Mouse (Mus musculus) liver, postnatal 0 days (tissue): ENCODE data around the gene Traf3. TPM values are rescaled to one million over a fixed set of nuclear protein-coding genes. Genes with fewer than 3 reads are reported as not detected.

Experiments used
- ATAC-seq: fragments of 200-750 bp; cut with Nextera tagmentation; 2 replicates; pipeline ENCODE4 v1.8.0; 2017; ENCODE audit warnings: mild to moderate bottlenecking, moderate library complexity
- DNase-seq: peaks from one replicate; pipeline ENCODE4 v3.0.0-alpha.2; 2016
- H3K27ac ChIP-seq: fragments of 300-500 bp; sonication (generic); 2 replicates; pipeline ENCODE4 v1.5.1; 2014; ENCODE audit warnings: antibody characterized with exemption, moderate library complexity, mild to moderate bottlenecking, low read depth
- H3K27me3 ChIP-seq: fragments of 300-500 bp; sonication (generic); 2 replicates; pipeline ENCODE4 v1.6.1; 2014; ENCODE audit warnings: low read length, control low read depth, mixed read lengths; ENCODE audit not compliant: insufficient read depth
- H3K36me3 ChIP-seq: fragments of 300-500 bp; sonication (generic); replicated peaks from 2 replicates; pipeline ENCODE4 v1.6.1; 2014; ENCODE audit warnings: mild to moderate bottlenecking, control low read depth, low read length, moderate library complexity, mixed read lengths; ENCODE audit not compliant: insufficient read depth
- H3K4me1 ChIP-seq: fragments of 300-500 bp; sonication (generic); 2 replicates; pipeline ENCODE4 v1.6.1; 2014; ENCODE audit warnings: antibody characterized with exemption, mild to moderate bottlenecking, control low read depth; ENCODE audit not compliant: insufficient read depth
- H3K4me2 ChIP-seq: fragments of 300-500 bp; sonication (generic); 2 replicates; pipeline ENCODE4 v1.6.1; 2014; ENCODE audit warnings: low read depth, mild to moderate bottlenecking, low read length, moderate library complexity, mixed read lengths
- H3K4me3 ChIP-seq: fragments of 300-500 bp; sonication (generic); 2 replicates; pipeline ENCODE4 v1.5.1; 2014; ENCODE audit warnings: low read depth, low read length
- H3K9ac ChIP-seq: fragments of 300-500 bp; sonication (generic); replicated peaks from 2 replicates; pipeline ENCODE4 v1.6.1; 2014; ENCODE audit warnings: mild to moderate bottlenecking, moderate library complexity
- H3K9me3 ChIP-seq: fragments of 300-500 bp; sonication (generic); 2 replicates; pipeline ENCODE4 v1.6.1; 2016; ENCODE audit warnings: mild to moderate bottlenecking, control low read depth, low read length, mixed read lengths
- CTCF ChIP-seq: sonication (generic); IDR thresholded peaks from 2 replicates; pipeline ENCODE4 v1.5.1; 2016; ENCODE audit warnings: antibody characterized with exemption, low read depth
- EP300 ChIP-seq: IDR thresholded peaks from 2 replicates; pipeline ENCODE4 v1.6.1; 2016; ENCODE audit warnings: antibody characterized with exemption, low read depth, mild to moderate bottlenecking
- WGBS: fragments of 180-500 bp; shearing (Covaris S2); extraction: QIAGEN DNeasy Blood & Tissue Kit; methylation state at CpG from one replicate; pipeline ENCODE4 v1.1.7; 2014; ENCODE audit not compliant: insufficient replicate concordance; 5-methylcytosine and 5-hydroxymethylcytosine counted together
- polyA plus RNA-seq: library from polyadenylated mRNA; unstranded; fragments of >200 nt; fragmentation: Nextera tagmentation; extraction: Ambion mirVana; gene quantifications from 2 replicates; pipeline ENCODE4 v1.2.1, GENCODE M21; 2015

Gene Traf3
- polyA plus RNA-seq, 1 experiment from 2014 or later = 1.9 TPM

DNA sequence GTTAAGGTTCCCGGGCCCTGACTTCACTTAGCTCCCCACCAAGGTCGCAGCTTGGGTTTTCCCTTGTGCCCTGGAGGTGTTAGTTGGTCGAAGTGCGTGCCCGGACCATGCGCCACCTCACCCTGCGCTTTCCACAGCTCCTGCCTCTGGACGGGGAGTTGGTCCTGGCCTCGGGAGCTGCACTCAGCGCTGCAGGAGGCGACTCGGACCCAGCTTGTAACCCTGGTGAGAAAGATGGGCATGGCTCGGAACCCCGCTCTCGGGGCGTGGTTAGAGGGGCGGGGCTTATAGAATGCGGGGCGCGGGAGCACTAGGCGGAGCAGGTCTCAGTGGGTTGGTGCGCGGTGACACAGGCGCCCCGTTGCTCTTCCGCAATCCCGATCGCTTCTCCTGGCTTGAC is 107.8 kb downstream of the Traf3 start:
- peak overlapping the region; percentile 33; the same call in 1 of the 2 replicates for H3K4me3 ChIP-seq
- peaks cover 3% of the 10 kb centered on the region for H3K9me3 ChIP-seq
- no peak for ATAC-seq
- peaks cover 21% of the 10 kb centered on the region for H3K4me1 ChIP-seq
- H3K4me2 ChIP-seq = peak overlapping the region; percentile 61; the same call in 1 of the 2 replicates
- TF ChIP-seq EP300 (no peak), CTCF (no peak)
- DNase-seq = no peak
- H3K9ac ChIP-seq = no peak overlapping the region
- WGBS = 7% methylated on average over 28 of the region's 28 CpGs
- no peak overlapping the region for H3K27ac ChIP-seq
- peaks cover 74% of the 10 kb centered on the region for H3K27me3 ChIP-seq
- H3K36me3 ChIP-seq = no peaks in the 10 kb centered on the region

DNA sequence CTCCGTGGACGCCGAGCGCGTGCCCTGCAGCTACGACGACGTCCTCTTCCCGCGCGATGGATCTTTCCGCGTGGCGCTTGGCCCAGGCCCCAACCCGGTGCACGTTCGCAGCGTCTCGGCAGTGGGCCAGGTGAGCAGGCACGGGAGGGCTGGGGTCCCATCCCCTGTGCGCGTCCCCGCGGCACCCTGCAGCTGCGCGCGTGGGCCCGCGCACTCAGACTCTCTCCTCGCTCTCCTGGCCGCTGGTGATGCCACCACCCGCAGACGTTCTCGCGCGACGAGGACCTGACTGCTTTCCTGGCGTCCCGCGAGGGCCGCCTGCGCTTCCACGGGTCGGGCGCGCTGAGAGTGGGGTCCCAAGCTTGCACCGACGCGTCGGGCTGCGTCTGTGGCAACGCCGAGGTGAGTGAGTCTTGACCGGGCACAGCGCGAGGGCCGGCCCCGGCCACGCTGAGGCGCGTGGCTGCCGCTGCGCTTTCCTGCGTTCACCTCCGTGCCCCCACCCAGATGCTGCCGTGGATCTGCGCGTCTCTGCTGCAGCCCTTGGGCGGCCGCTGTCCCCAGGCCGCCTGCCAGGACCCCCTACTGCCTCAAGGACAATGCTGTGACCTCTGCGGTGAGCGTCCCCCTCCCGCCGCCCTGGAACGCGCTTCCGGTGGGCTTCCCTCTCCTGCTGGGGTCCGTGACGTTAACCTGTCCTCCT is 108.4 kb downstream of the Traf3 start:
- 3% methylated on average over 67 of the region's 80 CpGs for WGBS
- no peak for ATAC-seq

DNA sequence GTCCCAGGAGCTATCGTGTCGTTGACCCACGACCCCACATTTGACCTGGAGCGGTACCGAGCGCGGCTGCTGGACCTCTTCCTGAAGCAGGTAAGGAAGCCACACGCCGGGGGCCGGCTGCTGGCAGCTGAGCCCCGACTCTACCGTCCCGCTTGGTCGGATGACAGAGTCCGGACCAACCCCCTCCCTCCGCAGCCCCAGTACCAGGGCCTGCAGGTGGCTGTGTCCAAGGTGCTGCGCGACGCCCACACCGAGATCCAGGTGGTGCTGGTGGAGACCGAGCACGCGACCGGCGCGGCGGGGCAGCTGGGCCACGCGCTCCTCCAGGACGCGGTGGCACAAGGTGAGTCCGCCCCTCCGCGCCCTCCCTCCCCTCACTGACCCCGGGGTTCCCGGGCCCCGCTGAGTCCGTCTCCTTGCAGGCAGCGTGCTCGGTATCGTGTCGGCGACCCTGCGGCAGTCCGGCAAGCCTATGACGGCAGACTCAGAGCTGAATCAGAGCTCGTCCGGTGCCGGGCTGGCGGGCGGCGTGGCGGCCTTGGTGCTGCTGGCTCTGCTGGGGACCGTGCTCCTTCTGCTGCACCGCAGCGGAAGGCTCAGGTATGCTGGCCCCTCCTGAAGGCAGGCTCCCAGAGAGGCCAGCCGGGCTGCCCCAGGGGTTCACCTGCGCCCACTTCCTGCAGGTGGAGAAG is 109.1 kb downstream of the Traf3 start:
- ATAC-seq (peak; percentile 28; the same call in 1 of the 2 replicates), DNase-seq (no peak)
- H3K36me3 ChIP-seq = no peaks in the 10 kb centered on the region
- no peak overlapping the region for H3K9ac ChIP-seq
- H3K4me1 ChIP-seq = peaks cover 21% of the 10 kb centered on the region
- H3K4me2 ChIP-seq = peak overlapping the region; percentile 61
- H3K27me3 ChIP-seq = peaks cover 73% of the 10 kb centered on the region
- no peak overlapping the region for H3K27ac ChIP-seq
- 1% methylated on average over 37 of the region's 58 CpGs for WGBS
- TF ChIP-seq CTCF = no peak
- TF ChIP-seq EP300 = no peak
- H3K9me3 ChIP-seq = peaks cover 5% of the 10 kb centered on the region
- peak overlapping the region; percentile 33 for H3K4me3 ChIP-seq

More for the DNA sequence above, 108.4 kb downstream of the Traf3 start:
- Histone ChIP-seq H3K9ac (no peak overlapping the region), H3K4me3 (peak overlapping the region; percentile 33), H3K36me3 (no peaks in the 10 kb centered on the region), H3K4me1 (peaks cover 21% of the 10 kb centered on the region), H3K27me3 (peaks cover 75% of the 10 kb centered on the region), H3K9me3 (peaks cover 5% of the 10 kb centered on the region), H3K4me2 (peak overlapping the region; percentile 61), H3K27ac (no peak overlapping the region)
- no peak for TF ChIP-seq EP300
- no peak for TF ChIP-seq CTCF
- no peak for DNase-seq

DNA sequence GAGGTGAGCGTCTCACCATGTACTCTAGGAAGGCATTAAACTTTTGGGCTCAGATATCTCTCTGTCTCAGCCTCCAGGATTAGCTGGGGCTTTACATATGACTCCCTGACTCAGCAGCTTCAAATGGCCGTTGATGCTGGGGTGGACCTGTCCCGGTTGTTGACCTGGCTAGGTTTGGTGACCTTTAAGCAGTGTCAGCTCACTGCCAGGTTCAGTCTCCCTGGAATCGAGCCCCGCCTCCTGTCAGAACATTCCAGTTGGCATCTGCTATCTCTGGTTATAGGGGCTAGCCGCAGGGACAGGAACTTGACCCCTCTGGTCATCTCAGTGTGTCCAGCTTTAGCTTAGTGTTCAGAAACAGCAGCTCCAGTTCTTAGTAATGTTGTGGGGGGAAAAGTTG is 110.2 kb downstream of the Traf3 start:
- Histone ChIP-seq H3K27ac (no peak overlapping the region), H3K9me3 (peaks cover 5% of the 10 kb centered on the region), H3K27me3 (peaks cover 62% of the 10 kb centered on the region), H3K4me3 (no peak overlapping the region), H3K36me3 (no peaks in the 10 kb centered on the region), H3K4me1 (peaks cover 17% of the 10 kb centered on the region), H3K9ac (no peak overlapping the region), H3K4me2 (no peak overlapping the region)
- TF ChIP-seq CTCF = no peak
- TF ChIP-seq EP300 = no peak
- ATAC-seq (peak; percentile 46), DNase-seq (no peak)
- WGBS = 49% methylated on average over 6 of the region's 6 CpGs

DNA sequence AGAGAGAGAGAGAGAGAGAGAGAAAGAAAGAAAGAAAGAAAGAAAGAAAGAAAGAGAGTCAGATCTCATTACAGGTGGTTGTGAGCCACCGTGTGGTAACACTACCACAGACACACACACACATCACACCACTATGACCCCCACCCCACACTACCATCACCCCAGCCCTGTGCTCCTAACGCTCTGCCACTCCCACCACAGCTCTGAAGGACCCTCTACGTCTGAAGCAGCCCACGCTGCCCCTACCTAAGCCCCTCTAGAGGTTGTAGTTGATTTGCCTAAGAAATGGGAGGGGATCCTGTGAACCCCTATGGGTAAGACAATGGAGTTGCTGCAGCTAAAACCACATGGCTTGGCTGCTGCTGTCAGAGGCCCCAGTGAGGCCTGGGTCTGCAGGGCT is 117.4 kb downstream of the Traf3 start:
- Histone ChIP-seq H3K4me3 (no peak overlapping the region), H3K4me2 (no peak overlapping the region), H3K9ac (no peak overlapping the region), H3K4me1 (peaks cover 2% of the 10 kb centered on the region; the same call in 1 of the 2 replicates), H3K9me3 (peaks cover 5% of the 10 kb centered on the region), H3K27ac (no peak overlapping the region), H3K27me3 (0 out of 2 replicates have a peak, but pooled peaks cover 4% of the 10 kb centered on the region), H3K36me3 (no peaks in the 10 kb centered on the region)
- DNase-seq (no peak), ATAC-seq (no peak)
- TF ChIP-seq CTCF (no peak), EP300 (no peak)
- 87% methylated on average over 4 of the region's 4 CpGs for WGBS

DNA sequence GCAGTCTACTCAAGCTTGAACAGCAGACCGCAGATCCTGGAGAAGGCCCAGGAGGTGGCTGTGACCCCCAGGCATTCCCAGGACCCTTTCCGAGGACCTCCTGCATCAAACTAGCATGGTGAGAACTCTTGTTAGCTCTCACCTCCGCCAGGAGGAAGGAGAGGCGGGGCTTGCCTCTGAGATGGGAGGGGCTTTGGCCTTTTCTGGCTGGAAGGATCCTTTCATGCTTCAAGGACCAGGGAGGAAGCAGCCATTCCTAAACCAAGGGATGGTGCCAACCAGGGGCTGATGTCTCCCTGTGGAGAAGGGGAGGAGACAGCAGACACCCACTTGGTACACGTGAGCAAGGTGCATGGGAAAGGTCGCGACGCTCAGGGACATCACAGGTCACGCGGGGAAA is 118.4 kb downstream of the Traf3 start:
- Histone ChIP-seq H3K9me3 (no peaks in the 10 kb centered on the region), H3K4me1 (peaks cover 2% of the 10 kb centered on the region; the same call in 1 of the 2 replicates), H3K4me2 (0 out of 2 replicates have a peak overlapping the region, but pooled peaks have one; percentile 18), H3K9ac (no peak overlapping the region), H3K4me3 (no peak overlapping the region), H3K27me3 (no peaks in the 10 kb centered on the region), H3K36me3 (no peaks in the 10 kb centered on the region), H3K27ac (no peak overlapping the region)
- no peak for DNase-seq
- ATAC-seq = no peak
- 29% methylated on average over 10 of the region's 10 CpGs for WGBS
- TF ChIP-seq CTCF (no peak), EP300 (no peak)
